Mouse (Mus musculus): ENCODE data around the gene Adamts16.
"Not testable (repeated sequence)": the region's sequence is repeated elsewhere in the genome, so short reads cannot be mapped to it uniquely, and the experiment has no call there.

Adamts16 gene

GRCm38 (mm10) chr13:70841421-70841904, at the start of gene Adamts16:
TSS of gene Adamts16 (minus strand) at chr13:70841811.
- in situ Hi-C loops (cut with MseI, MboI), result loop anchor here (10.0 kb wide), 1 partner anchor 153 kb away; no protein-coding TSS in a partner anchor

GRCm38 (mm10) chr13:70887136-70887535, 45.5 kb upstream of the Adamts16 start:
- in situ Hi-C loops (cut with MseI, MboI), result no loop called here

- in situ Hi-C loops (cut with MseI, MboI), result no loop called here
These were observed 43.4 kb upstream of the Adamts16 start for GRCm38 (mm10) chr13:70885006-70885405.

GRCm38 (mm10) chr13:70883891-70884890, 42.6 kb upstream of the Adamts16 start:
- in situ Hi-C loops (cut with MseI, MboI), result no loop called here

GRCm38 (mm10) chr13:70879971-70880370, 38.4 kb upstream of the Adamts16 start:
- in situ Hi-C loops (cut with MseI, MboI), result not testable (repeated sequence)

GRCm38 (mm10) chr13:70877550-70877913, 35.9 kb upstream of the Adamts16 start:
- in situ Hi-C loops (cut with MseI, MboI), result no loop called here

GRCm38 (mm10) chr13:70876648-70877549, 35.3 kb upstream of the Adamts16 start:
- in situ Hi-C loops (cut with MseI, MboI), result no loop called here

- in situ Hi-C loops (cut with MseI, MboI), result no loop called here
These were observed 33.9 kb upstream of the Adamts16 start for GRCm38 (mm10) chr13:70875411-70875949.

- in situ Hi-C loops (cut with MseI, MboI), result no loop called here
These were observed 33.1 kb upstream of the Adamts16 start for GRCm38 (mm10) chr13:70874741-70875140.

GRCm38 (mm10) chr13:70873851-70874250, 32.2 kb upstream of the Adamts16 start:
- in situ Hi-C loops (cut with MseI, MboI), result not testable (repeated sequence)

GRCm38 (mm10) chr13:70871049-70871448, 29.4 kb upstream of the Adamts16 start:
- in situ Hi-C loops (cut with MseI, MboI), result no loop called here

- in situ Hi-C loops (cut with MseI, MboI), result no loop called here
These were observed 25.5 kb upstream of the Adamts16 start for GRCm38 (mm10) chr13:70866971-70867625.

- in situ Hi-C loops (cut with MseI, MboI), result no loop called here
These were observed 24.3 kb upstream of the Adamts16 start for GRCm38 (mm10) chr13:70865867-70866266.

GRCm38 (mm10) chr13:70862162-70862908, 20.7 kb upstream of the Adamts16 start:
- in situ Hi-C loops (cut with MseI, MboI), result no loop called here

- in situ Hi-C loops (cut with MseI, MboI), result no loop called here
These were observed 12.0 kb upstream of the Adamts16 start for GRCm38 (mm10) chr13:70853601-70854000.

- in situ Hi-C loops (cut with MseI, MboI), result loop anchor here (10.0 kb wide), 1 partner anchor 148 kb away; no protein-coding TSS in a partner anchor
These were observed 5.3 kb upstream of the Adamts16 start for GRCm38 (mm10) chr13:70846933-70847332.

GRCm38 (mm10) chr13:70845526-70845925, 3.9 kb upstream of the Adamts16 start:
- in situ Hi-C loops (cut with MseI, MboI), result loop anchor here (10.0 kb wide), 1 partner anchor 149 kb away; no protein-coding TSS in a partner anchor

GRCm38 (mm10) chr13:70842126-70842525, 515 bp upstream of the Adamts16 start:
- in situ Hi-C loops (cut with MseI, MboI), result loop anchor here (10.0 kb wide), 1 partner anchor 153 kb away; no protein-coding TSS in a partner anchor

- in situ Hi-C loops (cut with MseI, MboI), result loop anchor here (10.0 kb wide), 1 partner anchor 155 kb away; no protein-coding TSS in a partner anchor
These were observed 1.4 kb downstream of the Adamts16 start for GRCm38 (mm10) chr13:70840161-70840560.

- in situ Hi-C loops (cut with MseI, MboI), result loop anchor here (5.0 kb wide), 1 partner anchor 195 kb away; no protein-coding TSS in a partner anchor
These were observed 4.0 kb downstream of the Adamts16 start for GRCm38 (mm10) chr13:70837571-70837970.

Data from mouse trophoblast stem cell (cell line).